Mouse (Mus musculus) hindbrain, embryonic 12.5 days (tissue): ENCODE data around the gene Ugt2a1. TPM values are rescaled to one million over a fixed set of nuclear protein-coding genes. Genes with fewer than 3 reads are reported as not detected.
"Not testable (repeated sequence)": the region's sequence is repeated elsewhere in the genome, so short reads cannot be mapped to it uniquely, and the experiment has no call there.

ENCODE experiments used
- ATAC-seq: fragments of 200-750 bp; cut with Nextera tagmentation; 2 replicates; pipeline ENCODE4 v1.8.0; 2017; ENCODE audit warnings: moderate TSS enrichment; ENCODE audit not compliant: low FRiP score
- H3K27ac ChIP-seq: fragments of 300-500 bp; sonication (generic); 2 replicates; pipeline ENCODE4 v1.5.1; 2016; ENCODE audit warnings: mild to moderate bottlenecking
- H3K27me3 ChIP-seq: fragments of 300-500 bp; sonication (generic); 2 replicates; pipeline ENCODE4 v1.6.1; 2016; ENCODE audit warnings: mild to moderate bottlenecking
- H3K36me3 ChIP-seq: fragments of 300-500 bp; sonication (generic); 2 replicates; pipeline ENCODE4 v1.6.1; 2016; ENCODE audit warnings: mild to moderate bottlenecking
- H3K4me1 ChIP-seq: fragments of 300-500 bp; sonication (generic); 2 replicates; pipeline ENCODE4 v1.6.1; 2016
- H3K4me2 ChIP-seq: fragments of 300-500 bp; sonication (generic); replicated peaks from 2 replicates; pipeline ENCODE4 v1.6.1; 2016; ENCODE audit warnings: mild to moderate bottlenecking
- H3K4me3 ChIP-seq: fragments of 300-500 bp; sonication (generic); 2 replicates; pipeline ENCODE4 v1.5.1; 2016; ENCODE audit warnings: mild to moderate bottlenecking
- H3K9ac ChIP-seq: fragments of 300-500 bp; sonication (generic); 2 replicates; pipeline ENCODE4 v1.6.1; 2016; ENCODE audit warnings: mild to moderate bottlenecking, moderate library complexity
- H3K9me3 ChIP-seq: fragments of 300-500 bp; sonication (generic); replicated peaks from 2 replicates; pipeline ENCODE4 v1.6.1; 2016; ENCODE audit warnings: mild to moderate bottlenecking
- WGBS: fragments of 180-500 bp; shearing (Covaris S2); methylation state at CpG from one replicate; pipeline ENCODE4 v1.1.7; 2016; 5-methylcytosine and 5-hydroxymethylcytosine counted together
- polyA plus RNA-seq: library from polyadenylated mRNA; unstranded; fragments of >200 nt; fragmentation: Nextera tagmentation; extraction: Ambion mirVana; gene quantifications from 2 replicates; pipeline ENCODE4 v1.2.1, GENCODE M21; 2016

Gene Ugt2a1
- polyA plus RNA-seq, result not detected in 2 replicates

DNA sequence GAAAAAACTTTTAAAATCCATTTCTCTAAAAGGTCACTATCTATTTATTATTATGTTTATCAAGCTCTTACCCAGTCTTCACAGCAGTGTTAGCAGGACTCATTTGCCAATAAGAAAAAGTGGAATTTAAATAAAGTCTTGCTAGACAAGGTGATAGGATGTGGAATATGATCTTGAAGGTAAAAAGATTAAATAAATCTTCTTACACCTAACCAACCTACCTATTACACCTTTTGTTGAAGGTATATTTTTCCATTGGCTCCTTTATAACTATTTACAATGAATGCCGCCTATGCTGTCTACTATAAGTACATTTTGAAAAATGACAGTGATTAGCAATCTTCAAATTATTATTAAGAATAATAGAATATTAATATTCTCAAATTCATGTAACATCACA lies at the start of gene Ugt2a1:
Gene Ugt2a1 (minus strand): TSS at position 101 of the 400 bp plus-strand sequence.
- WGBS, result 84% methylated on average over 1 of the region's 1 CpGs
- no peak for ATAC-seq
- no peak within 1 kb of the TSS for H3K9ac ChIP-seq
- H3K9me3 ChIP-seq, result no peaks in the 10 kb centered on the region
- H3K4me3 ChIP-seq, result no peak within 1 kb of the TSS
- H3K4me2 ChIP-seq, result no peak within 1 kb of the TSS
- no peak within 1 kb of the TSS for H3K27ac ChIP-seq
- no peaks in the 10 kb centered on the region for H3K27me3 ChIP-seq
- H3K36me3 ChIP-seq, result no peaks in the 10 kb centered on the region
- no peaks in the 10 kb centered on the region for H3K4me1 ChIP-seq

DNA sequence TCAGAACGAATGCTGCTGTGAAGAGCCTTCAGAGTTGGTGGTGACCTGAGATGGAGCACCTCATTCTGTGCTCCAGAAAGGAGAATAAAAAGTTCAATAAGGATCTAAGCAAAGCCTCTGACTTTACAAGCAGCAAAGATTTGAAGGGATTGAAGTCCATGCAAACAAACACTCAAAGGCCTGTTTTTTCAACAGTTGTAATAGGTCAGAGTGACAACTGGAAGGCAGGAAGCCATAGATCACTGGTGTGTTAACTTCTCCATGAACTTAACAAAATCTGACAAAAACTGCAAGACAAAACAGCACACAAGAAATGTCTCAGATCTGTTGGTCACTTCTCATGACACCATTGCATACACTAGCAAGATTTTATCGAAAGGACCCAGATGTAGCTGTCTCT lies 47.4 kb upstream of the Ugt2a1 start, which contains the start of gene Sult1b1:
Gene Sult1b1 (minus strand): TSS at position 85 of the 400 bp plus-strand sequence.
- H3K27ac ChIP-seq, result no peak within 1 kb of the TSS
- 91% methylated on average over 2 of the region's 2 CpGs for WGBS
- H3K27me3 ChIP-seq, result no peaks in the 10 kb centered on the region
- no peak within 1 kb of the TSS for H3K4me3 ChIP-seq
- ATAC-seq, result no peak
- H3K9ac ChIP-seq, result no peak within 1 kb of the TSS
- H3K9me3 ChIP-seq, result no peaks in the 10 kb centered on the region
- no peaks in the 10 kb centered on the region for H3K4me1 ChIP-seq
- H3K36me3 ChIP-seq, result no peaks in the 10 kb centered on the region
- no peak within 1 kb of the TSS for H3K4me2 ChIP-seq

- H3K9ac ChIP-seq, result no peak overlapping the region
- H3K4me2 ChIP-seq, result no peak overlapping the region
- H3K27ac ChIP-seq, result no peak overlapping the region
- H3K9me3 ChIP-seq, result no peaks in the 10 kb centered on the region
- 60% methylated on average over 4 of the region's 4 CpGs for WGBS
- no peaks in the 10 kb centered on the region for H3K4me1 ChIP-seq
- no peak overlapping the region for H3K4me3 ChIP-seq
- H3K36me3 ChIP-seq, result no peaks in the 10 kb centered on the region
- H3K27me3 ChIP-seq, result no peaks in the 10 kb centered on the region
- ATAC-seq, result no peak
Observed at GRCm38 (mm10) chr5:87535994-87536644, 45.4 kb upstream of the Ugt2a1 start.

- no peak overlapping the region for H3K9ac ChIP-seq
- no peak overlapping the region for H3K4me2 ChIP-seq
- H3K36me3 ChIP-seq, result no peaks in the 10 kb centered on the region
- H3K27ac ChIP-seq, result no peak overlapping the region
- no peaks in the 10 kb centered on the region for H3K27me3 ChIP-seq
- H3K9me3 ChIP-seq, result no peaks in the 10 kb centered on the region
- ATAC-seq, result no peak
- no peak overlapping the region for H3K4me3 ChIP-seq
- no peaks in the 10 kb centered on the region for H3K4me1 ChIP-seq
- 82% methylated on average over 2 of the region's 2 CpGs for WGBS
Observed at GRCm38 (mm10) chr5:87532288-87532687, 41.6 kb upstream of the Ugt2a1 start.

GRCm38 (mm10) chr5:87523561-87523960 lies 32.9 kb upstream of the Ugt2a1 start:
- 94% methylated on average over 2 of the region's 2 CpGs for WGBS

GRCm38 (mm10) chr5:87505776-87506458 lies 15.2 kb upstream of the Ugt2a1 start:
- H3K27ac ChIP-seq, result no peak overlapping the region
- H3K9me3 ChIP-seq, result no peaks in the 10 kb centered on the region
- WGBS, result 72% methylated on average over 4 of the region's 4 CpGs
- H3K4me1 ChIP-seq, result no peaks in the 10 kb centered on the region
- H3K9ac ChIP-seq, result no peak overlapping the region
- no peak overlapping the region for H3K4me2 ChIP-seq
- no peak for ATAC-seq
- H3K27me3 ChIP-seq, result no peaks in the 10 kb centered on the region
- H3K36me3 ChIP-seq, result no peaks in the 10 kb centered on the region
- H3K4me3 ChIP-seq, result no peak overlapping the region

More at GRCm38 (mm10) chr5:87523561-87523960, 32.9 kb upstream of the Ugt2a1 start:
- not testable (repeated sequence) for H3K27me3 ChIP-seq, ATAC-seq, H3K9me3 ChIP-seq, H3K4me1 ChIP-seq, H3K4me2 ChIP-seq, H3K36me3 ChIP-seq, H3K9ac ChIP-seq, H3K4me3 ChIP-seq, H3K27ac ChIP-seq

DNA sequence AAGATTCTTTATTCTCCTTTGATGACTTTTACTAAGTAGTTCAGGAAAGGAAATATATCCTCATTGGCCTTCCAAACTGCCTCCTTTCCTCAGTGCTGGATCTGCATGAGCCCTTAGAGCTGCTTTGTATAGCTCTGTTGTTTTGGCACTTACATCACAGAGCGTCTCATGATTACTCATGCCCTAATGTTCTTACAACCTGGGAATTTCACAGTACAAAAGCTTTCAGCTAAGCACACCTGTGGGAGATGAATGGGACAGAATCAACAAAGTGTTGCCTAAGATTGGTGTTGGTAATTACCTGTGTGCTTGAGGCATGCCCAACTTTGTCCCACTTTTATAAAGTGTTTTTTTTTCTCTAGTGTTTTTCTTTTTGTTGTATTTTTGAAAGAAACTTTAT lies 12.0 kb upstream of the Ugt2a1 start:
- Histone ChIP-seq H3K9me3 (no peaks in the 10 kb centered on the region), H3K27ac (no peak overlapping the region), H3K4me2 (no peak overlapping the region), H3K36me3 (no peaks in the 10 kb centered on the region), H3K4me3 (no peak overlapping the region), H3K4me1 (no peaks in the 10 kb centered on the region), H3K27me3 (no peaks in the 10 kb centered on the region), H3K9ac (no peak overlapping the region)
- ATAC-seq, result no peak
- 63% methylated on average over 1 of the region's 1 CpGs for WGBS

- no peak for ATAC-seq
- no peaks in the 10 kb centered on the region for H3K9me3 ChIP-seq
- no peaks in the 10 kb centered on the region for H3K27me3 ChIP-seq
- H3K27ac ChIP-seq, result no peak overlapping the region
- H3K4me3 ChIP-seq, result no peak overlapping the region
- H3K9ac ChIP-seq, result no peak overlapping the region
- H3K4me2 ChIP-seq, result no peak overlapping the region
- no peaks in the 10 kb centered on the region for H3K36me3 ChIP-seq
- H3K4me1 ChIP-seq, result no peaks in the 10 kb centered on the region
Observed at GRCm38 (mm10) chr5:87499341-87499740, 8.7 kb upstream of the Ugt2a1 start.

DNA sequence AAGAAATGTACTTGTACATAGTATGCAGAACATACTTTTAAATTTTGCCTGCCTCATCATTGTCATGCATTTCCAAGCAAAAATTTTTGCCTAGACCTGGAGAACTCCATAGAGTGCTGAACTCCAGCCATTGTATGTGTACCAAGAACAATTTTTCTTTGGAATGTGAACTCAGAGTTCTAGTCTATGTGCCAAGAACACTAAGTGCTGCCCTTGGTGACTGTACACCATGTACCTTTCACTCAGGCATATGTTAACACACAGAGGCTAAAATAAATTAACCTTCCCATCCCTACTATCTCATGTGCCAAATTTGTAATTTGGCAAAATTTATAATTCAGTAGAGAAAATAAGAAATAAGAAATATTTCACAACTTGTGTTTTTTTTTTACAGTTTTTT lies 8.3 kb upstream of the Ugt2a1 start:
- H3K9ac ChIP-seq, result no peak overlapping the region
- H3K4me1 ChIP-seq, result no peaks in the 10 kb centered on the region
- H3K36me3 ChIP-seq, result no peaks in the 10 kb centered on the region
- H3K4me3 ChIP-seq, result no peak overlapping the region
- H3K9me3 ChIP-seq, result no peaks in the 10 kb centered on the region
- no peak overlapping the region for H3K4me2 ChIP-seq
- H3K27ac ChIP-seq, result no peak overlapping the region
- no peak for ATAC-seq
- H3K27me3 ChIP-seq, result no peaks in the 10 kb centered on the region

DNA sequence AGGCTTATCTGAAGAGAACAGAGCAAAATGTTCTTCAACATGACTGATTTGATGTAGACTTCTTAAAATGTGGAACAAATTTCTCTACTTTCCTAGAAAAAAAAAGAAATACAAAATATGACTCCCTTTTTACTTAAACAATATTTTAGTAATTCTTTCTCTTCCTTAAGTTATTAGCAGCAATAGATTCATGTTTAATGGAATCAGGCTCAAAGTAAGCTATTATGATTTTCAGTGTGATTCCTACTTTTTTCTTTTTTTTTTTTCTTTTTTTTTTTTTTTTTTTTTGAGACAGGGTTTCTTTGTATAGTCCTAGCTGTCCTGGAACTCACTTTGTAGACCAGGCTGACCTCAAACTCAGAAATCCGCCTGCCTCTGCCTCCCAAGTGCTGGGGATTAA lies 4.0 kb downstream of the Ugt2a1 start, which contains the start of gene Gm43638:
Gene Gm43638 (minus strand): TSS at position 101 of the 400 bp plus-strand sequence.
- H3K4me1 ChIP-seq, H3K27ac ChIP-seq, ATAC-seq, H3K27me3 ChIP-seq, H3K9ac ChIP-seq, H3K4me3 ChIP-seq, H3K36me3 ChIP-seq, H3K4me2 ChIP-seq, H3K9me3 ChIP-seq: not testable (repeated sequence)
- 88% methylated on average over 1 of the region's 1 CpGs for WGBS

DNA sequence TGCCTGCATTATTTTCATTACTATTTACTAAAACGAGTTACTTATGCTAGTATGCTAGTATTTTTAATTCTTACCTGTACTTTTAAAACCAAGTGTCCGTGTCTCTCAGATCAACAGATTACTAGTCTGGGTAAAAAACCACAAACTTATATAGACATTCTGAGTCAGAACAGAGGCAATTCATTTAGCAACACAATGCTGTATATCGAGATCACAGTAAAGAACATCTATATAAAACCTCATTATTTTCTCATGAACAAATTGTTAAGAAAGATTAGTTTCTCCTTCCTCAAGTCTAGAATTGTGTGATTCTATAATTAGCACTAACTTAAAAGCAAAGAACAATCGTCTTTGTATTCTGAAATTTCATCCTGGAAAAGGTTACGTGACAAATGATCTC lies 8.5 kb downstream of the Ugt2a1 start, which contains the start of gene Ugt2a2:
Gene Ugt2a2 (minus strand): TSS at position 101 of the 400 bp plus-strand sequence.
- H3K27me3 ChIP-seq, result no peaks in the 10 kb centered on the region
- no peaks in the 10 kb centered on the region for H3K4me1 ChIP-seq
- no peak within 1 kb of the TSS for H3K4me2 ChIP-seq
- no peak within 1 kb of the TSS for H3K27ac ChIP-seq
- H3K9me3 ChIP-seq, result no peaks in the 10 kb centered on the region
- WGBS, result 81% methylated on average over 5 of the region's 5 CpGs
- no peak within 1 kb of the TSS for H3K4me3 ChIP-seq
- no peaks in the 10 kb centered on the region for H3K36me3 ChIP-seq
- no peak within 1 kb of the TSS for H3K9ac ChIP-seq
- ATAC-seq, result no peak

- Histone ChIP-seq H3K4me1 (no peaks in the 10 kb centered on the region), H3K4me3 (no peak overlapping the region), H3K36me3 (no peaks in the 10 kb centered on the region), H3K4me2 (no peak overlapping the region), H3K9me3 (no peaks in the 10 kb centered on the region), H3K9ac (no peak overlapping the region), H3K27ac (no peak overlapping the region), H3K27me3 (no peaks in the 10 kb centered on the region)
- ATAC-seq, result no peak
- WGBS, result 40% methylated on average over 1 of the region's 1 CpGs
Observed at GRCm38 (mm10) chr5:87458810-87459209, 31.9 kb downstream of the Ugt2a1 start.

DNA sequence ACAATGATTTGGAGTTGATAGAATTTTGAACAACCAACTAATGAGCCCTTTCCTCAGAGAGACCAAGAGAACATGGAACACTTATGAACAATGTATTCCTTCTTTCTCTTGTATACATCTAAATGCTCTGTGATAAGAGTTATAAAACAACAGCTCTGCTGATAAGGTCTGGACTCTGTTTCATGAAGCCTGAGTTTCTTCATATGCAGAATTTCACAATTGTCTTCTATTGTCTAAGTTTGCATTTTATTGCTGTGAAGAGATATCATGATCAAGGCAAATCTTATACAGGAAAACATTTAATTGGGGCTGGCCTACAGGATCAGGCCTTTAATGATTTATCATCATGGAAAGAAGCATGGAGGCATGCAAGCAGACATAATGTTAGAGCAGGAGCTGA lies 33.0 kb downstream of the Ugt2a1 start:
- no peak for ATAC-seq
- no peaks in the 10 kb centered on the region for H3K27me3 ChIP-seq
- no peak overlapping the region for H3K4me2 ChIP-seq
- no peaks in the 10 kb centered on the region for H3K4me1 ChIP-seq
- H3K4me3 ChIP-seq, result no peak overlapping the region
- H3K9me3 ChIP-seq, result no peaks in the 10 kb centered on the region
- H3K36me3 ChIP-seq, result no peaks in the 10 kb centered on the region
- H3K9ac ChIP-seq, result no peak overlapping the region
- no peak overlapping the region for H3K27ac ChIP-seq
